In genomic region chr5:66360739-66361138, GRCm38 (mm10) we compare ENCODE assay signal across 27 mouse cellular contexts.
A peak's percentile ranks its signal among the peaks of the same experiment; 100 is the strongest.
DNase-seq lines count a peak whose midpoint lies in the region; ATAC-seq and TF ChIP-seq lines count a peak whose summit lies in the region.
"Had no signal": no experiment of that assay in that cellular context is flagged by ENCODE, and none has a peak within 500 bp of the region (broad histone marks: within the 10 kb centered on the region; RNA-seq: fewer than 3 reads in every experiment).

No protein-coding gene starts in this region.

- no peaks in the 10 kb centered on the region for H3K9me3 ChIP-seq in hindbrain, embryonic 13.5 days
- no peaks in the 10 kb centered on the region for H3K9me3 ChIP-seq in hindbrain, embryonic 11.5 days (ENCODE audit: control insufficient read depth, low read length)
- no peaks in the 10 kb centered on the region for H3K9me3 ChIP-seq in midbrain, embryonic 12.5 days
- H3K9me3 ChIP-seq in midbrain, embryonic 10.5 days (replicated peaks), result no peaks in the 10 kb centered on the region; the same call in 1 of the 2 replicates
- no peaks in the 10 kb centered on the region for H3K9me3 ChIP-seq in forebrain, embryonic 14.5 days (replicated peaks; ENCODE audit: control insufficient read depth, low read length)
- no peaks in the 10 kb centered on the region for H3K9me3 ChIP-seq in forebrain, postnatal 0 days (ENCODE audit: low read length)
- H3K9me3 ChIP-seq: intestine, embryonic 15.5 days had no signal

- WGBS in hindbrain, embryonic 13.5 days, result 72% methylated on average over 9 of the region's 9 CpGs
- whole genome bisulfite sequencing in hindbrain, embryonic 11.5 days, result 84% methylated on average over 9 of the region's 9 CpGs
- 83% methylated on average over 9 of the region's 9 CpGs for WGBS in midbrain, embryonic 12.5 days
- 89% methylated on average over 9 of the region's 9 CpGs for WGBS in midbrain, embryonic 10.5 days
- 54% methylated on average over 9 of the region's 9 CpGs for WGBS in forebrain, embryonic 14.5 days
- WGBS in forebrain, postnatal 0 days, result 34% methylated on average over 9 of the region's 9 CpGs

- no peak overlapping the region for H3K9ac ChIP-seq in hindbrain, embryonic 13.5 days
- H3K9ac ChIP-seq in hindbrain, embryonic 11.5 days (ENCODE audit: low read depth, low read length), result no peak overlapping the region
- H3K9ac ChIP-seq in midbrain, embryonic 12.5 days (replicated peaks), result no peak overlapping the region
- H3K9ac ChIP-seq in forebrain, embryonic 14.5 days (ENCODE audit: low read length), result no peak overlapping the region
- H3K9ac ChIP-seq in forebrain, postnatal 0 days, result no peak overlapping the region
- H3K9ac ChIP-seq: heart, embryonic 13.5 days; intestine, embryonic 15.5 days; liver, embryonic 14.5 days; neural tube, embryonic 12.5 days had no signal

- TF ChIP-seq CTCF in forebrain, postnatal 0 days (IDR thresholded peaks at IDR 0.05; ENCODE audit: low read depth), result no peak

- no peak overlapping the region for H3K4me3 ChIP-seq in hindbrain, embryonic 13.5 days
- H3K4me3 ChIP-seq in hindbrain, embryonic 11.5 days (ENCODE audit: low read depth, low read length), result no peak overlapping the region
- no peak overlapping the region for H3K4me3 ChIP-seq in midbrain, embryonic 12.5 days
- no peak overlapping the region for H3K4me3 ChIP-seq in midbrain, embryonic 10.5 days
- no peak overlapping the region for H3K4me3 ChIP-seq in forebrain, embryonic 14.5 days (ENCODE audit: low read depth, low read length)
- H3K4me3 ChIP-seq in forebrain, postnatal 0 days (ENCODE audit: low read depth, low read length), result no peak overlapping the region
- H3K4me3 ChIP-seq: gastrocnemius, adult 2 months; heart, embryonic 13.5 days; intestine, embryonic 15.5 days; neural tube, embryonic 12.5 days had no signal

- H3K27me3 ChIP-seq in hindbrain, embryonic 13.5 days, result no peaks in the 10 kb centered on the region
- no peaks in the 10 kb centered on the region for H3K27me3 ChIP-seq in hindbrain, embryonic 11.5 days (ENCODE audit: control insufficient read depth, insufficient read depth, low read length)
- H3K27me3 ChIP-seq in midbrain, embryonic 12.5 days, result no peaks in the 10 kb centered on the region; the same call in 1 of the 2 replicates
- H3K27me3 ChIP-seq in midbrain, embryonic 10.5 days (ENCODE audit: low read depth, poor library complexity, severe bottlenecking), result no peaks in the 10 kb centered on the region
- H3K27me3 ChIP-seq in forebrain, embryonic 14.5 days (replicated peaks; ENCODE audit: control insufficient read depth, insufficient read depth, low read length), result no peaks in the 10 kb centered on the region
- 0 out of 2 replicates have a peak, but pooled peaks cover 5% of the 10 kb centered on the region for H3K27me3 ChIP-seq in forebrain, postnatal 0 days (ENCODE audit: insufficient read depth, low read length)
- H3K27me3 ChIP-seq: heart, embryonic 13.5 days; intestine, embryonic 15.5 days; neural tube, embryonic 12.5 days had no signal

- H3K4me1 ChIP-seq in hindbrain, embryonic 13.5 days (replicated peaks), result peaks cover 47% of the 10 kb centered on the region
- no peaks in the 10 kb centered on the region; the same call in 1 of the 2 replicates for H3K4me1 ChIP-seq in hindbrain, embryonic 11.5 days (replicated peaks; ENCODE audit: control insufficient read depth, insufficient read depth, low read length)
- H3K4me1 ChIP-seq in midbrain, embryonic 12.5 days, result peaks cover 16% of the 10 kb centered on the region
- H3K4me1 ChIP-seq in midbrain, embryonic 10.5 days, result peaks cover 18% of the 10 kb centered on the region
- H3K4me1 ChIP-seq in forebrain, embryonic 14.5 days (ENCODE audit: control insufficient read depth, insufficient read depth, low read length), result peaks cover 8% of the 10 kb centered on the region; the same call in 1 of the 2 replicates
- H3K4me1 ChIP-seq in forebrain, postnatal 0 days (ENCODE audit: insufficient read depth), result peaks cover 7% of the 10 kb centered on the region; the same call in 1 of the 2 replicates
- H3K4me1 ChIP-seq: intestine, embryonic 15.5 days had no signal

- H3K36me3 ChIP-seq in hindbrain, embryonic 13.5 days, result peaks cover 13% of the 10 kb centered on the region
- no peaks in the 10 kb centered on the region for H3K36me3 ChIP-seq in hindbrain, embryonic 11.5 days (ENCODE audit: control insufficient read depth, insufficient read depth, low read length)
- peaks cover 5% of the 10 kb centered on the region; the same call in 1 of the 2 replicates for H3K36me3 ChIP-seq in midbrain, embryonic 12.5 days
- H3K36me3 ChIP-seq in midbrain, embryonic 10.5 days, result peaks cover 1% of the 10 kb centered on the region; the same call in 1 of the 2 replicates
- no peaks in the 10 kb centered on the region for H3K36me3 ChIP-seq in forebrain, embryonic 14.5 days (ENCODE audit: control insufficient read depth, insufficient read depth, low read length)
- H3K36me3 ChIP-seq in forebrain, postnatal 0 days (ENCODE audit: insufficient read depth), result peaks cover 6% of the 10 kb centered on the region; the same call in 1 of the 2 replicates
- H3K36me3 ChIP-seq: intestine, embryonic 15.5 days had no signal

- ATAC-seq in hindbrain, embryonic 13.5 days (ENCODE audit: low FRiP score), result no peak
- no peak for ATAC-seq in hindbrain, embryonic 11.5 days (ENCODE audit: low FRiP score)
- no peak for ATAC-seq in midbrain, embryonic 12.5 days (ENCODE audit: low FRiP score, low read depth)
- peak; percentile 67; the same call in 1 of the 2 replicates for ATAC-seq in forebrain, embryonic 14.5 days
- peak; percentile 42 for ATAC-seq in forebrain, postnatal 0 days
- ATAC-seq: CD4-positive, CD25-positive, alpha-beta regulatory T cell, adult 4 months; intestine, embryonic 15.5 days had no signal

- no peak for DNase-seq in hindbrain, embryonic 11.5 days (ENCODE audit: low spot score)
- no peak for DNase-seq in midbrain, embryonic 10.5 days (ENCODE audit: low spot score)
- peak; percentile 70 for DNase-seq in forebrain, embryonic 14.5 days (ENCODE audit: low spot score)
- no peak for DNase-seq in forebrain, postnatal 0 days
- DNase-seq in thymus, postnatal 4 days, result no peak
- no peak for DNase-seq in kidney, postnatal 10 days
- DNase-seq: adrenal gland, postnatal 25 days; cerebellum, adult 18-20 months; cerebellum, postnatal 10 days; gastrocnemius, adult 2 months; gastrocnemius, postnatal 36 days; heart, adult 18-20 months; heart, postnatal 10 days; kidney, adult 2 months; kidney, postnatal 4 days; left cerebral cortex, postnatal 4 days; liver; lung, adult 2 months; lung, postnatal 10 days had no signal

- peak overlapping the region; percentile 72 for H3K27ac ChIP-seq in hindbrain, embryonic 13.5 days
- no peak overlapping the region for H3K27ac ChIP-seq in hindbrain, embryonic 11.5 days (ENCODE audit: low read depth, low read length)
- 0 out of 2 replicates have a peak overlapping the region, but pooled peaks have one; percentile 31 for H3K27ac ChIP-seq in midbrain, embryonic 12.5 days (replicated peaks)
- no peak overlapping the region for H3K27ac ChIP-seq in midbrain, embryonic 10.5 days (replicated peaks)
- no peak overlapping the region for H3K27ac ChIP-seq in forebrain, embryonic 14.5 days (ENCODE audit: low read depth, low read length)
- H3K27ac ChIP-seq in forebrain, postnatal 0 days (ENCODE audit: low read depth, low read length), result no peak overlapping the region
- H3K27ac ChIP-seq: gastrocnemius, adult 2 months; heart, embryonic 13.5 days; intestine, embryonic 15.5 days; liver, embryonic 14.5 days; macrophage; neural tube, embryonic 12.5 days had no signal

- no peak overlapping the region for H3K4me2 ChIP-seq in hindbrain, embryonic 13.5 days
- H3K4me2 ChIP-seq in hindbrain, embryonic 11.5 days (replicated peaks; ENCODE audit: low read depth, low read length), result no peak overlapping the region
- H3K4me2 ChIP-seq in midbrain, embryonic 12.5 days (replicated peaks), result no peak overlapping the region
- H3K4me2 ChIP-seq in forebrain, embryonic 14.5 days (ENCODE audit: low read length), result no peak overlapping the region
- no peak overlapping the region for H3K4me2 ChIP-seq in forebrain, postnatal 0 days (ENCODE audit: low read depth)
- H3K4me2 ChIP-seq: heart, embryonic 13.5 days; intestine, embryonic 15.5 days; neural tube, embryonic 12.5 days had no signal

Comparison
In these comparisons a context has a peak if more than half of its experiments do, and no peak if none do; other contexts are left out.
1. H3K27ac ChIP-seq: peak in hindbrain, embryonic 13.5 days (single experiment) and midbrain, embryonic 12.5 days (single experiment); none in hindbrain, embryonic 11.5 days (single experiment), midbrain, embryonic 10.5 days (single experiment), forebrain, embryonic 14.5 days (single experiment) and forebrain, postnatal 0 days (single experiment).
2. ATAC-seq: peak in forebrain, embryonic 14.5 days (single experiment) and forebrain, postnatal 0 days (single experiment); none in hindbrain, embryonic 13.5 days (single experiment), hindbrain, embryonic 11.5 days (single experiment) and midbrain, embryonic 12.5 days (single experiment).